Mouse (Mus musculus) erythroblast, embryonic 14.5 days (primary cell): ENCODE measurements around the gene Dnajb3. TPM values are rescaled to one million over a fixed set of nuclear protein-coding genes. Genes with fewer than 3 reads are reported as not detected.

Experiments
- H3K27me3 ChIP-seq: 2 replicates; pipeline ENCODE4 v1.6.1; 2012; ENCODE audit warnings: inconsistent platforms; ENCODE audit not compliant: control insufficient read depth
- H3K36me3 ChIP-seq: 2 replicates; pipeline ENCODE4 v1.6.1; 2012; ENCODE audit warnings: mild to moderate bottlenecking, inconsistent platforms; ENCODE audit not compliant: control insufficient read depth
- H3K4me1 ChIP-seq: 2 replicates; pipeline ENCODE4 v1.6.1; 2012; ENCODE audit warnings: inconsistent platforms; ENCODE audit not compliant: control insufficient read depth
- H3K4me3 ChIP-seq: replicated peaks from 2 replicates; pipeline ENCODE3; 2012; ENCODE audit warnings: moderate library complexity, mild to moderate bottlenecking, inconsistent platforms
- H3K9me3 ChIP-seq: 2 replicates; pipeline ENCODE4 v1.6.1; 2012; ENCODE audit warnings: low read length, inconsistent platforms, mixed read lengths; ENCODE audit not compliant: control insufficient read depth
- GATA1 ChIP-seq: IDR thresholded peaks from 2 replicates; pipeline ENCODE4 v1.6.1; 2012; ENCODE audit warnings: low read length, inconsistent platforms, mixed read lengths
- TAL1 ChIP-seq: IDR thresholded peaks from 3 replicates; pipeline ENCODE4 v1.6.1; 2012; ENCODE audit warnings: low read length, inconsistent platforms, mixed read lengths
- polyA plus RNA-seq: library from polyadenylated mRNA; stranded (reverse); fragments of >175 nt; gene quantifications from 2 replicates; pipeline ENCODE4 v1.2.3, GENCODE M21; 2012

Dnajb3 gene
- polyA plus RNA-seq, 1 experiment, result 5.5 TPM

GRCm38 (mm10) chr1:88213061-88213460, 7.5 kb upstream of the Dnajb3 start:
- Histone ChIP-seq H3K27me3 (no peaks in the 10 kb centered on the region), H3K36me3 (0 out of 2 replicates have a peak, but pooled peaks cover 5% of the 10 kb centered on the region), H3K9me3 (peaks cover 21% of the 10 kb centered on the region), H3K4me3 (no peak overlapping the region), H3K4me1 (peaks cover 21% of the 10 kb centered on the region)
- TF ChIP-seq TAL1 (no peak), GATA1 (no peak)

DNA sequence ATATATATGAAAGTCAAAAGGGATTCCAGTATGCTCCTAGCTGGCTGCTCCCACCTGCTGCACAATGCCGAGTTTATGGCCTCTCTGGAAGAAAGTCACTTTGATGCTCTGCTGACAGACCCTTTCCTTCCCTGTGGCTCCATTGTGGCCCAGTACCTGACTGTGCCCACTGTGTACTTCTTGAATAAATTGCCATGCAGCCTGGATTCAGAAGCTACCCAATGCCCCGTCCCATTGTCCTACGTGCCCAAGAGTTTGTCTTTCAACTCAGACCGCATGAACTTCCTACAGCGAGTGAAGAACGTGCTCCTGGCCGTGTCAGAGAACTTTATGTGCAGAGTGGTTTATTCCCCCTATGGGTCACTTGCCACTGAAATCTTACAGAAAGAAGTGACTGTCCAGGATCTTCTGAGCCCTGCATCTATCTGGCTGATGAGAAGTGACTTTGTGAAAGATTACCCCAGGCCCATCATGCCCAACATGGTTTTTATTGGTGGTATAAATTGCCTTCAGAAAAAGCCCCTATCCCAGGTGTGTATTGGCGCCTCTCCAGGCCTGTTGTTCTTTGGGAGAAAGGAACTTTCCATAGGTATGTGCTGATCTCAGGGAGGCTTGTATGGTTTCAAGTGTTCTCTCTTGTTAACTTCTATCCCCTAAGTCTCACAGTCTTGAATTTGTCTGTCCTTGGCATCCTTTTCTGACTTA, 6.9 kb upstream of the Dnajb3 start:
- no peaks in the 10 kb centered on the region for H3K27me3 ChIP-seq
- H3K4me1 ChIP-seq, result peaks cover 27% of the 10 kb centered on the region
- H3K4me3 ChIP-seq, result no peak overlapping the region
- peaks cover 19% of the 10 kb centered on the region for H3K9me3 ChIP-seq
- H3K36me3 ChIP-seq, result peaks cover 7% of the 10 kb centered on the region
- TF ChIP-seq TAL1 (no peak), GATA1 (no peak)

- peak; percentile 31; the same call in 2 of the 3 replicates for TF ChIP-seq TAL1
- no peak for TF ChIP-seq GATA1
- H3K9me3 ChIP-seq, result peaks cover 13% of the 10 kb centered on the region
Observed at GRCm38 (mm10) chr1:88211812-88212211, 6.2 kb upstream of the Dnajb3 start, which contains the start of gene Ugt1a1. Gene Ugt1a1 (plus strand): TSS chr1:88211959.

GRCm38 (mm10) chr1:88206843-88207479, 1.4 kb upstream of the Dnajb3 start:
- TF ChIP-seq TAL1 (peak; percentile 88), GATA1 (peak; percentile 97)
- Histone ChIP-seq H3K27me3 (no peaks in the 10 kb centered on the region), H3K9me3 (peaks cover 21% of the 10 kb centered on the region), H3K4me3 (peak overlapping the region; percentile 25), H3K36me3 (peaks cover 41% of the 10 kb centered on the region), H3K4me1 (peaks cover 65% of the 10 kb centered on the region)

More at GRCm38 (mm10) chr1:88211812-88212211, 6.2 kb upstream of the Dnajb3 start, which contains the start of gene Ugt1a1:
- Histone ChIP-seq H3K4me1 (peaks cover 34% of the 10 kb centered on the region), H3K4me3 (no peak within 1 kb of the TSS), H3K27me3 (no peaks in the 10 kb centered on the region), H3K36me3 (peaks cover 7% of the 10 kb centered on the region)

- H3K36me3 ChIP-seq, result peaks cover 27% of the 10 kb centered on the region
- H3K4me3 ChIP-seq, result no peak within 1 kb of the TSS
- peaks cover 12% of the 10 kb centered on the region for H3K9me3 ChIP-seq
- no peak for TF ChIP-seq GATA1
- TF ChIP-seq TAL1, result no peak
- peaks cover 13% of the 10 kb centered on the region for H3K27me3 ChIP-seq
- peaks cover 20% of the 10 kb centered on the region for H3K4me1 ChIP-seq
Observed at GRCm38 (mm10) chr1:88200456-88200855, 5.1 kb downstream of the Dnajb3 start, which contains the start of gene Ugt1a2. Gene Ugt1a2 (plus strand): TSS chr1:88200601.

DNA sequence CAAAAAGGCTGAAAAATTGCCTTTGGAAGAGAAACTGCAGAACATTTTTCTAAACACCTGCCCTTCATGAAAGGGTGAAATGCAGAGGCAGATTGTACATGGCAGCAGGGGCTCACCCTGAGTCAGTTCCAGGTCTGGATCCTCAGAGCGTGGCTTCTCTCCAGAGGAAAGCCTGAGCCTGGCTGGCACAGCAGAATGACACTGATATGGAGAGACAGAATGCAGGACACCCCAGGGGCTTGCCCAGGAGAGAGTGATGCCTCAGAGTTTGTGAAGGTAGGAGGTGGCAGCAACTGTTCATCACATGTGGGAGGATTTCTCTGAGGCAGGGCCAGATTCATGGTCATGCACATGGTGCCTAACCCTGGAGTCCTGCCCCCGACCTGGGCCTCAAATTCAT, 5.6 kb downstream of the Dnajb3 start:
- no peak for TF ChIP-seq TAL1
- no peak for TF ChIP-seq GATA1
- peaks cover 13% of the 10 kb centered on the region for H3K27me3 ChIP-seq
- H3K9me3 ChIP-seq, result peaks cover 7% of the 10 kb centered on the region
- no peak overlapping the region for H3K4me3 ChIP-seq
- H3K36me3 ChIP-seq, result peaks cover 24% of the 10 kb centered on the region
- H3K4me1 ChIP-seq, result peaks cover 15% of the 10 kb centered on the region

GRCm38 (mm10) chr1:88197443-88197842, 8.1 kb downstream of the Dnajb3 start:
- no peaks in the 10 kb centered on the region for H3K9me3 ChIP-seq
- TF ChIP-seq TAL1 (no peak), GATA1 (no peak)
- peaks cover 19% of the 10 kb centered on the region for H3K27me3 ChIP-seq
- H3K36me3 ChIP-seq, result peaks cover 1% of the 10 kb centered on the region; the same call in 1 of the 2 replicates
- no peak overlapping the region for H3K4me3 ChIP-seq
- H3K4me1 ChIP-seq, result no peaks in the 10 kb centered on the region

DNA sequence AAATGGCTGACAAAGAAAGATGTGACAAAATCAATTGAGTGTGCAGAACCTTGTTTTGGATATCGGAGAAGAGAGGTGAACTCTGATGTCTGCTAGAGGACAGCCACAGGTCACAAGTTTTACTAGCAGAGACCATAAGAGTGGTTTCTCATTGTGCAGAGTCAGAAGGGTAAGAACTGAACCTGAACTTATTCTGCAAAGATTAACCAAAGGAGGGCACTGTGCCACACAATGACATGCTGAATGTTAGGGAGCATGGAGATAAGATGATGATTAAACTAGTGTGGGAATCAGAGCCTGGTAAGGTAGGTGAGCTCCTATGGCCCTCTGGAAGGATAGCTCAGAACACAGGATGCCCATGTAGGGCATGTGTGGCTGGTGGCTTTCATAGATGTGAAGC, 9.9 kb downstream of the Dnajb3 start:
- no peak for TF ChIP-seq GATA1
- no peak for TF ChIP-seq TAL1
- Histone ChIP-seq H3K27me3 (peaks cover 21% of the 10 kb centered on the region), H3K9me3 (no peaks in the 10 kb centered on the region), H3K36me3 (no peaks in the 10 kb centered on the region), H3K4me3 (no peak overlapping the region), H3K4me1 (no peaks in the 10 kb centered on the region)

DNA sequence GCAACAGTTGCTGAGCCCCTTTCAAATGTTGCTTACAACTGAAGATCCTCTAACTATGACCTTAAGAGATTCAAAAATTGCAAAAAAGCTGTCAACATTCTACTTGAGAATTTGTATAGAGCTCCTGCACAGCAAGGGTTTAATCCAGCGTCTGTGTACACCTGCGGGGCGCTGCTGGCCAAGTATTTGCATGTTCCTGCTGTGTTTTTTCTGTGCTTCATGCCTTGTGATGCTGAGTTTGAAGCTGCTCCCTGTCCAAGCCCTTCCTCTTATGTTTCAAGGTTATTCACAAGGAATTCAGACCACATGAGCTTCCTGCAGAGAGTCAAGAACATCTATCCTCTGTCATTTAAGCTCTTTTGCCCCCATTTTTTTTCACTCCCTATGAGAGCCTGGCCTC, 13.4 kb downstream of the Dnajb3 start:
- no peaks in the 10 kb centered on the region for H3K4me1 ChIP-seq
- no peak for TF ChIP-seq GATA1
- no peak for TF ChIP-seq TAL1
- peaks cover 8% of the 10 kb centered on the region for H3K27me3 ChIP-seq
- no peak overlapping the region for H3K4me3 ChIP-seq
- H3K9me3 ChIP-seq, result no peaks in the 10 kb centered on the region
- no peaks in the 10 kb centered on the region for H3K36me3 ChIP-seq
